Mouse (Mus musculus) bone marrow, adult 2 months (tissue): ENCODE measurements around the gene Col6a6.

ENCODE experiments used
- CTCF ChIP-seq: fragments of 200-500 bp; IDR thresholded peaks from 2 replicates; pipeline ENCODE4 v1.5.1; 2011; ENCODE audit warnings: low read length, control low read depth; ENCODE audit not compliant: control insufficient read depth, insufficient read depth
- POLR2A ChIP-seq: fragments of 200-500 bp; IDR thresholded peaks from 2 replicates; pipeline ENCODE4 v1.6.1; 2011; ENCODE audit warnings: low read depth, mild to moderate bottlenecking, control low read depth, low read length, borderline replicate concordance; ENCODE audit not compliant: control insufficient read depth

DNA sequence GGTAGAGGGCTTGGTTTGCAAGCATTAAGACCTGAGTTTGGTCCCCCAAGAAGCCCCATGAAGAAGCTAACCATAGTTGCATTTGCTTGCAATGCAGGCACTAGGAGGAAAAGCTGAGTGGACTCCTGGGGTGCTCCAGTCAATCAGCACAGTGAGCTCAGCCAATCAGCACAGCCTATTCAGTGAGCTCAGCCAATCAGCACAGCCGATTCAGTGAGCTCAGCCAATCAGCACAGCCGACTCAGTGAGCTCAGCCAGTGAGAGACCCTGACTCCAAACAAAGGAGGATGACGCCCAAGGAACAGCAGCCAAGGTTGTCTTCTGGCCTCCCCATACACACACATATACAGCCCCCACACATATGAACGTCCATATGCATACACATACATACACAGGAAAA, 48.2 kb upstream of the Col6a6 start:
- no peak for TF ChIP-seq POLR2A
- no peak for TF ChIP-seq CTCF
